In the genomic region with DNA sequence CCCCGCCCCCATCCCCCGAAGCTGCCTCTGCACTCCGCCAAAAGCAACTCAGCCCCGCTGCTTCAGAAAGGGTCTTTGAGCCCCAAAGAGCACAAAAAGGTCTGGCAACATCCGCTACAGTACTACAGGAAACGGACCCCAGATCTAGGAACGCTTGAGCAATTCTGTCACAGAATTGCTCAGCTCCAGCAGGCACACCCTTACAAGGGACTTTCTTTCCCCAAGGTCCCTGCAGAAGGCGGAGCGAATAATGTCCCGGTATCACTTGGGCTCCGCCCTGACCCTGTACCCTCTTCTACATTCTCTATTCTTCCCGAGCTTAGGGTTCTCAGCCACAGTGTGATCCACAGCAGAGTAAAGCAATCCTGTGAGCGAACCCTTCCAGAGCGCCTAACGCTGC, we compare ENCODE assay signal across 8 mouse cellular contexts. TPM values are rescaled to one million over a fixed set of nuclear protein-coding genes. Genes with fewer than 3 reads are reported as not detected.
DNase-seq lines count a peak whose midpoint lies in the region; ATAC-seq and TF ChIP-seq lines count a peak whose summit lies in the region.

No protein-coding gene starts in this region.

- intact Hi-C loops in left cerebral cortex, postnatal 14 days (cut with DNase I): loop anchor here (10.0 kb wide), 2 partner anchors 132 to 162 kb away; no protein-coding TSS in a partner anchor

- no peak for TF ChIP-seq CTCF in midbrain, postnatal 0 days (IDR thresholded peaks at IDR 0.05)

- H3K9me3 ChIP-seq in forebrain, embryonic 15.5 days: no peaks in the 10 kb centered on the region
- no peaks in the 10 kb centered on the region for H3K9me3 ChIP-seq in limb, embryonic 12.5 days
- no peaks in the 10 kb centered on the region for H3K9me3 ChIP-seq in midbrain, postnatal 0 days (ENCODE audit: low read length)

- H3K36me3 ChIP-seq in forebrain, embryonic 15.5 days: peaks cover 13% of the 10 kb centered on the region
- peaks cover 19% of the 10 kb centered on the region for H3K36me3 ChIP-seq in limb, embryonic 12.5 days
- H3K36me3 ChIP-seq in midbrain, postnatal 0 days (ENCODE audit: insufficient read depth, low read length): 0 out of 2 replicates have a peak, but pooled peaks cover 5% of the 10 kb centered on the region

- no peaks in the 10 kb centered on the region for H3K27me3 ChIP-seq in forebrain, embryonic 15.5 days
- H3K27me3 ChIP-seq in limb, embryonic 12.5 days: no peaks in the 10 kb centered on the region
- no peaks in the 10 kb centered on the region for H3K27me3 ChIP-seq in midbrain, postnatal 0 days (ENCODE audit: insufficient read depth, low read length)

- peak; percentile 46 for ATAC-seq in forebrain, embryonic 15.5 days (replicated peaks)
- peak; percentile 26; the same call in 1 of the 2 replicates for ATAC-seq in limb, embryonic 12.5 days (ENCODE audit: insufficient number of reproducible peaks, insufficient read depth, low FRiP score, low TSS enrichment, low read depth)
- peak; percentile 6 for ATAC-seq in midbrain, postnatal 0 days (ENCODE audit: low FRiP score)

- WGBS in forebrain, embryonic 15.5 days: 28% methylated on average over 15 of the region's 15 CpGs
- 13% methylated on average over 15 of the region's 15 CpGs for WGBS in limb, embryonic 12.5 days
- 26% methylated on average over 13 of the region's 15 CpGs for WGBS in midbrain, postnatal 0 days

- H3K4me3 ChIP-seq in forebrain, embryonic 15.5 days: peak overlapping the region; percentile 62
- H3K4me3 ChIP-seq in limb, embryonic 12.5 days (replicated peaks): peak overlapping the region; percentile 57
- peak overlapping the region; percentile 45 for H3K4me3 ChIP-seq in midbrain, postnatal 0 days (ENCODE audit: low read depth, low read length)

- H3K4me2 ChIP-seq in forebrain, embryonic 15.5 days (replicated peaks): peak overlapping the region; percentile 48
- H3K4me2 ChIP-seq in limb, embryonic 12.5 days: peak overlapping the region; percentile 57
- peak overlapping the region; percentile 55 for H3K4me2 ChIP-seq in midbrain, postnatal 0 days (ENCODE audit: low read depth, low read length, poor library complexity, severe bottlenecking)

- H3K9ac ChIP-seq in forebrain, embryonic 15.5 days (replicated peaks): peak overlapping the region; percentile 47
- H3K9ac ChIP-seq in limb, embryonic 12.5 days (replicated peaks): peak overlapping the region; percentile 53
- peak overlapping the region; percentile 39; the same call in 1 of the 2 replicates for H3K9ac ChIP-seq in midbrain, postnatal 0 days (replicated peaks; ENCODE audit: low read length, poor library complexity, severe bottlenecking)

- peaks cover 16% of the 10 kb centered on the region for H3K4me1 ChIP-seq in forebrain, embryonic 15.5 days
- peaks cover 11% of the 10 kb centered on the region; the same call in 1 of the 2 replicates for H3K4me1 ChIP-seq in limb, embryonic 12.5 days (replicated peaks)
- no peaks in the 10 kb centered on the region for H3K4me1 ChIP-seq in midbrain, postnatal 0 days (ENCODE audit: insufficient read depth, low read length)

- peak overlapping the region; percentile 81 for H3K27ac ChIP-seq in forebrain, embryonic 15.5 days (replicated peaks)
- H3K27ac ChIP-seq in limb, embryonic 12.5 days: peak overlapping the region; percentile 86
- H3K27ac ChIP-seq in midbrain, postnatal 0 days (ENCODE audit: low read depth, low read length): peak overlapping the region; percentile 69

- peak; percentile 28 for DNase-seq in cerebellum, adult 8-10 months
- DNase-seq in cerebellum, postnatal 25 days: no peak
- DNase-seq in 416B (ENCODE audit: low read depth): peak; percentile 77
- DNase-seq in midbrain, postnatal 0 days (ENCODE audit: low spot score): no peak
- DNase-seq in left cerebral cortex, postnatal 14 days (ENCODE audit: low spot score in 2 of 2): no peak
- no peak for DNase-seq in urinary bladder, postnatal 36 days (ENCODE audit: low spot score in 2 of 2)

RNA-seq across cellular contexts. Expression of gene Flna, which starts 2.9 kb away (rescaled TPM):
- 105 and 116 TPM in 2 replicates for polyA plus RNA-seq in forebrain, embryonic 15.5 days (2015; fragmentation: Nextera tagmentation; extraction: Ambion mirVana)
- 311 and 345 TPM in 2 replicates for polyA plus RNA-seq in limb, embryonic 12.5 days (2016; fragmentation: Nextera tagmentation; extraction: Ambion mirVana)
- 219 and 282 TPM in 2 replicates for total RNA-seq in midbrain, postnatal 0 days (2014; rRNA removed)
- 52.8 and 54.8 TPM in 2 replicates for polyA plus RNA-seq in midbrain, postnatal 0 days (2015; fragmentation: Nextera tagmentation; extraction: Ambion mirVana)
- 100 to 1,000 TPM in 1 of 2 experiments, 10 to 100 TPM in 1; 89.1 to 100 TPM for total RNA-seq in left cerebral cortex, postnatal 14 days (2021)

RNA-seq across cellular contexts. Expression of gene Emd, which starts 7.8 kb away (rescaled TPM):
- 17.7 and 18.1 TPM in 2 replicates for polyA plus RNA-seq in forebrain, embryonic 15.5 days (2015; fragmentation: Nextera tagmentation; extraction: Ambion mirVana)
- 21.3 and 25.4 TPM in 2 replicates for polyA plus RNA-seq in limb, embryonic 12.5 days (2016; fragmentation: Nextera tagmentation; extraction: Ambion mirVana)
- total RNA-seq in midbrain, postnatal 0 days (2014; rRNA removed): 58.0 and 70.0 TPM in 2 replicates
- polyA plus RNA-seq in midbrain, postnatal 0 days (2015; fragmentation: Nextera tagmentation; extraction: Ambion mirVana): 16.3 and 18.2 TPM in 2 replicates
- 10 to 100 TPM; 38.9 to 40.4 TPM for total RNA-seq in left cerebral cortex, postnatal 14 days (2021)

RNA-seq across cellular contexts. Expression of gene Rpl10, which starts 23.9 kb away (rescaled TPM):
- polyA plus RNA-seq in forebrain, embryonic 15.5 days (2015; fragmentation: Nextera tagmentation; extraction: Ambion mirVana): 503 and 525 TPM in 2 replicates
- 787 and 794 TPM in 2 replicates for polyA plus RNA-seq in limb, embryonic 12.5 days (2016; fragmentation: Nextera tagmentation; extraction: Ambion mirVana)
- 2,035 and 2,080 TPM in 2 replicates for total RNA-seq in midbrain, postnatal 0 days (2014; rRNA removed)
- 390 and 408 TPM in 2 replicates for polyA plus RNA-seq in midbrain, postnatal 0 days (2015; fragmentation: Nextera tagmentation; extraction: Ambion mirVana)
- total RNA-seq in left cerebral cortex, postnatal 14 days (2021): 100 to 1,000 TPM; 124 to 140 TPM

RNA-seq across cellular contexts. Expression of gene Taz, which starts 35.0 kb away (rescaled TPM):
- polyA plus RNA-seq in forebrain, embryonic 15.5 days (2015; fragmentation: Nextera tagmentation; extraction: Ambion mirVana): 93.6 and 101 TPM in 2 replicates
- 90.9 and 94.9 TPM in 2 replicates for polyA plus RNA-seq in limb, embryonic 12.5 days (2016; fragmentation: Nextera tagmentation; extraction: Ambion mirVana)
- total RNA-seq in midbrain, postnatal 0 days (2014; rRNA removed): 44.4 and 49.2 TPM in 2 replicates
- polyA plus RNA-seq in midbrain, postnatal 0 days (2015; fragmentation: Nextera tagmentation; extraction: Ambion mirVana): 65.9 and 69.8 TPM in 2 replicates
- total RNA-seq in left cerebral cortex, postnatal 14 days (2021): 10 to 100 TPM; 51.2 to 53.1 TPM

RNA-seq across cellular contexts. Expression of gene Dnase1l1, which starts 35.4 kb away (rescaled TPM):
- 2.2 and 2.4 TPM in 2 replicates for polyA plus RNA-seq in forebrain, embryonic 15.5 days (2015; fragmentation: Nextera tagmentation; extraction: Ambion mirVana)
- 9.9 and 11.6 TPM in 2 replicates for polyA plus RNA-seq in limb, embryonic 12.5 days (2016; fragmentation: Nextera tagmentation; extraction: Ambion mirVana)
- 3.8 and 7.5 TPM in 2 replicates for total RNA-seq in midbrain, postnatal 0 days (2014; rRNA removed)
- polyA plus RNA-seq in midbrain, postnatal 0 days (2015; fragmentation: Nextera tagmentation; extraction: Ambion mirVana): 3.0 and 3.3 TPM in 2 replicates
- 1 to 10 TPM; 1.4 to 2.0 TPM for total RNA-seq in left cerebral cortex, postnatal 14 days (2021)

Comparison
In these comparisons a context has a peak if more than half of its experiments do, and no peak if none do; other contexts are left out.
1. DNase-seq: peak in cerebellum, adult 8-10 months (single experiment) and 416B (single experiment); none in cerebellum, postnatal 25 days (0 of 2), midbrain, postnatal 0 days (single experiment), left cerebral cortex, postnatal 14 days (0 of 2) and urinary bladder, postnatal 36 days (0 of 2).
2. Peak in every context shown above with its lines, with median percentiles within 50 percentile points of each other: ATAC-seq, H3K27ac ChIP-seq, H3K4me2 ChIP-seq, H3K4me3 ChIP-seq and H3K9ac ChIP-seq.